Mouse (Mus musculus): ENCODE results near the gene Vmn1r155. TPM values are rescaled to one million over a fixed set of nuclear protein-coding genes. Genes with fewer than 3 reads are reported as not detected.

The Vmn1r155 gene
- polyA plus RNA-seq (2017; shearing (Covaris generic)), result not detected

DNA sequence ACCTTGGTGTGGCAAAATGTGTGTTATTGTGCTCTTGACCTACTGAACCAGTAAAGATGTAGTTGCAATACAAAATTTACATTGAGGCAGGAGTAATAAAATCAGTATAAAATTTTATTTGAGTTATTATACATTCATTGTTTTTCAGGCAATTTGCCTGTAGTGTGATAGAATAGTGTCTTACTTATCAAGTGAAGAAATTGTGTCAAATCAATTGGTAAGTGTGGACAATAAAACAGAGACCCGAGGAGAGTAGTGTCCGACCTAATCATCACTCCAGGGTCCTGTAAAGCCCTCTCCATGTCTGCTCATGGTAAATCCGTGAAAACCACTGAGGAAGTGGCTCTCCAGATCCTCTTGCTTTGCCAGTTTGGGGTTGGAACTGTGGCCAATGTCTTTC, at the start of gene Vmn1r155:
TSS of gene Vmn1r155 (plus strand) at position 301 of the 400 bp plus-strand sequence.

DNA sequence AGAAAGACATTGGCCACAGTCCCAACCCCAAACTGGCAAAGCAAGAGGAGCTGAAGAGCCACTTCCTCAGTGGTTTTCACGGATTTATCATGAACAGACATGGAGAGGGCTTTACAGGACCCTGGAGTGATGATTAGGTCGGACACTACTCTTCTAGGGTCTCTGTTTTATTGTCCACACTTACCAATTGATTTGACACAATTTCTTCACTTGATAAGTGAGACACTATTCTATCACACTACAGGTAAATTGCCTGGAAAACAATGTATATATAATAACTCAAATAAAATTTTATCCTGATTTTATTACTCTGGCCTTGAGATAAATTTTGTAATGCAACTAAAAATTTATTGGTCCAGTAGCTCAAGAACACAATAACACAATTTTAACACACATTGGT, 34.4 kb downstream of the Vmn1r155 start, which contains the start of gene Gm8693:
TSS of gene Gm8693 (minus strand) at position 101 of the 400 bp plus-strand sequence.

Other genes starting within 250 kb of the Vmn1r155 start
- gene Vmn1r148, start 244.4 kb upstream of the Vmn1r155 start, polyA plus RNA-seq (2017; shearing (Covaris generic)), result not detected
- gene Vmn1r149, start 219.8 kb upstream of the Vmn1r155 start, polyA plus RNA-seq (2017; shearing (Covaris generic)), result not detected
- not detected for gene Gm10665, start 193.9 kb upstream of the Vmn1r155 start, polyA plus RNA-seq (2017; shearing (Covaris generic))
- not detected for gene Vmn1r151, start 158.3 kb upstream of the Vmn1r155 start, polyA plus RNA-seq (2017; shearing (Covaris generic))
- not detected for gene Vmn1r152, start 135.1 kb upstream of the Vmn1r155 start, polyA plus RNA-seq (2017; shearing (Covaris generic))
- gene Gm8677, start 123.1 kb upstream of the Vmn1r155 start, polyA plus RNA-seq (2017; shearing (Covaris generic)), result not detected
- gene Gm4201, start 92.7 kb upstream of the Vmn1r155 start, polyA plus RNA-seq (2017; shearing (Covaris generic)), result not detected
- not detected for gene Gm4565, start 69.9 kb upstream of the Vmn1r155 start, polyA plus RNA-seq (2017; shearing (Covaris generic))
- gene Gm8693, start 34.3 kb downstream of the Vmn1r155 start, polyA plus RNA-seq (2017; shearing (Covaris generic)), result not detected
- not detected for gene Gm4567, start 61.7 kb downstream of the Vmn1r155 start, polyA plus RNA-seq (2017; shearing (Covaris generic))
- gene Vmn1r157, start 103.7 kb downstream of the Vmn1r155 start, polyA plus RNA-seq (2017; shearing (Covaris generic)), result not detected
- not detected for gene Vmn1r158, start 132.8 kb downstream of the Vmn1r155 start, polyA plus RNA-seq (2017; shearing (Covaris generic))
- gene Vmn1r159, start 185.6 kb downstream of the Vmn1r155 start, polyA plus RNA-seq (2017; shearing (Covaris generic)), result not detected
- not detected for gene Vmn1r160, start 213.2 kb downstream of the Vmn1r155 start, polyA plus RNA-seq (2017; shearing (Covaris generic))

All from CD4-positive, CD25-positive, alpha-beta regulatory T cell, adult 9 weeks (primary cell).